Mouse (Mus musculus) embryonic facial prominence, embryonic 15.5 days (tissue): ENCODE results near the gene Etfdh. TPM values are rescaled to one million over a fixed set of nuclear protein-coding genes. Genes with fewer than 3 reads are reported as not detected.

Experiments used
- ATAC-seq: fragments of 200-750 bp; cut with Nextera tagmentation; 2 replicates; pipeline ENCODE4 v1.8.0; 2017; ENCODE audit warnings: low read depth, moderate TSS enrichment; ENCODE audit not compliant: insufficient number of reproducible peaks, low FRiP score, low TSS enrichment
- H3K27ac ChIP-seq: fragments of 300-500 bp; sonication (generic); replicated peaks from 2 replicates; pipeline ENCODE4 v1.5.1; 2015; ENCODE audit warnings: mild to moderate bottlenecking, inconsistent platforms
- H3K27me3 ChIP-seq: fragments of 300-500 bp; sonication (generic); 2 replicates; pipeline ENCODE4 v1.6.1; 2015; ENCODE audit warnings: inconsistent platforms
- H3K36me3 ChIP-seq: fragments of 300-500 bp; sonication (generic); 2 replicates; pipeline ENCODE4 v1.6.1; 2015; ENCODE audit warnings: mild to moderate bottlenecking, inconsistent platforms
- H3K4me1 ChIP-seq: fragments of 300-500 bp; sonication (generic); 2 replicates; pipeline ENCODE4 v1.6.1; 2015; ENCODE audit warnings: inconsistent platforms
- H3K4me2 ChIP-seq: fragments of 300-500 bp; sonication (generic); replicated peaks from 2 replicates; pipeline ENCODE4 v1.6.1; 2015; ENCODE audit warnings: mild to moderate bottlenecking, inconsistent platforms
- H3K4me3 ChIP-seq: fragments of 300-500 bp; sonication (generic); replicated peaks from 2 replicates; pipeline ENCODE4 v1.5.1; 2015; ENCODE audit warnings: mild to moderate bottlenecking, inconsistent platforms
- H3K9ac ChIP-seq: fragments of 300-500 bp; sonication (generic); 2 replicates; pipeline ENCODE4 v1.6.1; 2015; ENCODE audit warnings: inconsistent platforms
- H3K9me3 ChIP-seq: fragments of 300-500 bp; sonication (generic); replicated peaks from 2 replicates; pipeline ENCODE4 v1.6.1; 2016; ENCODE audit warnings: inconsistent platforms
- WGBS: fragments of 180-500 bp; shearing (Covaris S2); methylation state at CpG from one replicate; pipeline ENCODE4 v1.1.7; 2015; 5-methylcytosine and 5-hydroxymethylcytosine counted together
- polyA plus RNA-seq: library from polyadenylated mRNA; unstranded; fragments of >200 nt; fragmentation: Nextera tagmentation; extraction: Ambion mirVana; gene quantifications from 2 replicates; pipeline ENCODE4 v1.2.1, GENCODE M21; 2015

Gene Etfdh
- polyA plus RNA-seq, 1 experiment from 2014 or later: 54.6 TPM

DNA sequence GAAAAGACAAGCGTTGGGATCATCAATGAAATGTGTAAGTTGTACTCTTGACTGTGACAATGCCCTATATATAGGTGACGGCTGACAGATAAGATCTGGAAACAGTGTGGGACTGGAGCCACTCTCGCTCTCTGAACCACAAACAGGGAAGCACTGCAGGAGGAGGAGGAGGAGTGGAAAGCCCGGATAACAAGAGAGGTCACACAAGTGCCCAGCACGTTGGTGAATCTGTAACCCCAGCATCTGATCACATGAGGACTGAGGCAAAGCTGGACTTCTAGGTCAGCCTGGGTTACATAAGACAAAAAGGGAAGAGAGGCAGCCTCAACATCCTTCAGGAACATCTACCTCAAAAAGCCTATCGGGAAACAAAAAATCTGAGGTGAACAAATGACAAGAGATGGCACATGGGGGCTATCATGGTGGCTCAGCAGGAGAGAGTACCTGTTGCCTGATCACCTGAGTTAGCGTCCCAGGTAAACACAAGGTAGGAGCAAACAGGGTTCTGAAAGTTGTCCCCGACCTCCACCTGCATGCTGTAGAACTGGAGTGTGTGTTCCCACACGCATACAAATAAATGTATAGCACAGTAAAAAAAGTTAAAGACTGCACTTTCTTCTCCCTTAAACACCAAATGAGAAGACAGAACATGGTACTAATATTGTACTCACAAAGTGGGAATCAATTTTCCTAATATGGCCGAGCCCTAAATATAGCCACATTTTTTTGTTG lies 64.3 kb downstream of the Etfdh start:
- Histone ChIP-seq H3K4me3 (no peak overlapping the region), H3K27ac (no peak overlapping the region), H3K4me1 (peaks cover 12% of the 10 kb centered on the region), H3K27me3 (no peaks in the 10 kb centered on the region), H3K36me3 (no peaks in the 10 kb centered on the region), H3K9me3 (no peaks in the 10 kb centered on the region), H3K9ac (no peak overlapping the region), H3K4me2 (no peak overlapping the region)
- ATAC-seq: no peak
- WGBS: 78% methylated on average over 10 of the region's 10 CpGs

DNA sequence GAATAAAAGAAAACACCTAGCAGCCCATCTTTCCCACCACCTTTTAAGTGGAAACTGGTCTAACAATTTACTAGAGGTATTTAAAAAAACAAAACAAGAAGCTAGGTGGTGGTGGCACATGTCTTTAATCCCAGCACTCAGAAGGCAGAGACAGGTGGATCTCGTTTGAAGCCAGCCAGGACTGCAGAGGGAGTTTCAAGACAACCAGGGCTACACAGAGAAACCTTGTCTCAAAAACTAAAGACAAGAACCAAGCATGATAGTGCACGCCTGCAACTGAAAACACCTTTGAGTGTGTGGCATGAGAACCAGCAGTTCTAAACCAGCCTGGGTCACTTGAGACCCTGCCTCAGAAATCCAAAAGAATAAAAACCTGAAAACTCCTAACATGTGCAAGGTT lies 65.8 kb downstream of the Etfdh start:
- 65% methylated on average over 2 of the region's 2 CpGs for WGBS
- Histone ChIP-seq H3K9ac (no peak overlapping the region), H3K4me2 (no peak overlapping the region), H3K9me3 (no peaks in the 10 kb centered on the region), H3K36me3 (no peaks in the 10 kb centered on the region), H3K27me3 (no peaks in the 10 kb centered on the region), H3K27ac (no peak overlapping the region), H3K4me3 (no peak overlapping the region), H3K4me1 (peaks cover 11% of the 10 kb centered on the region)
- ATAC-seq: no peak

DNA sequence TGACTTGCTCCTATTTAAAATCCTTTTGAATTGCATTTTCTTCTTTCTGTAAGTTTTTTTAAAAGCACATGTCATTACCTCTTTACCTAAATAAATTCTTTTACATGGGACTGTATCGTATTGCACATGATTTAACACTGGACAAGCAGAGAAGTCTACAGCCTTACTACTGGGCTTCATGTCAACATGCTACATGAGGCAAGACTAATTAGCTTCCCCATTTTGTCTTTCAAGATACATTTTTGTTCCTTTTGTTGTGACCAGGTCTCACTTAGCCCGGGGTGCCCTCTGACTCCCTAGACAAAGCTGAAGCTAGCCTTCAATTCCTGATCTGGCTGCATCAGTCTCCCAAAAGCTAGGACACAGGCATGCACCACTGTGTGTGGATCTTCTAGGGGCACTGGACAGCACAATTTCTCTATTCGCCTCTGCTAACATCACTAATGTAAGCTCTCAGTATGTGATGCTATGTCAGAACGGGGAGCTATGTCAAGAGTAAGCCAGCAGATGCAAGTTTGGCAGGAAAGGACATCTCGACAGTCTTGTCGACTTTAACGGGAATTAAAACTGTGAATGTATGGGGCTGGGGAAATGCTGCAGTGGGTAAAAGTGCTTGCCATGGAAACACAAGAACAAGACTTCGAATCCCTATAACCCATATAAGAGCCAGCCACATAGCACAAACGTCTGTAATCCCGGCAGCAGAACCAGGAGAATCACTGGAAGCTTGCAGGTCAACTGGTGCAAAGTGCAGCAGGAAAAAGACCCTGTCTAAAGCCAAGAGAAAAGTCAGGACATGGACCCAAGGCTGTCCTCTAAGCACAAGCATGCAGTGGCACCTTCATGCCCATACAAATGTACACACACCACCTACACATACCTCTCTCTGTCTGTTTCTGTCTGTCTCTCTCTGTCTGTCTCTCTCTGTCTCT lies 67.2 kb downstream of the Etfdh start:
- H3K9ac ChIP-seq: no peak overlapping the region
- no peaks in the 10 kb centered on the region for H3K9me3 ChIP-seq
- H3K4me3 ChIP-seq: no peak overlapping the region
- no peak overlapping the region for H3K27ac ChIP-seq
- ATAC-seq: no peak
- no peaks in the 10 kb centered on the region for H3K27me3 ChIP-seq
- peaks cover 7% of the 10 kb centered on the region for H3K4me1 ChIP-seq
- 87% methylated on average over 10 of the region's 10 CpGs for WGBS
- H3K36me3 ChIP-seq: no peaks in the 10 kb centered on the region
- no peak overlapping the region for H3K4me2 ChIP-seq

DNA sequence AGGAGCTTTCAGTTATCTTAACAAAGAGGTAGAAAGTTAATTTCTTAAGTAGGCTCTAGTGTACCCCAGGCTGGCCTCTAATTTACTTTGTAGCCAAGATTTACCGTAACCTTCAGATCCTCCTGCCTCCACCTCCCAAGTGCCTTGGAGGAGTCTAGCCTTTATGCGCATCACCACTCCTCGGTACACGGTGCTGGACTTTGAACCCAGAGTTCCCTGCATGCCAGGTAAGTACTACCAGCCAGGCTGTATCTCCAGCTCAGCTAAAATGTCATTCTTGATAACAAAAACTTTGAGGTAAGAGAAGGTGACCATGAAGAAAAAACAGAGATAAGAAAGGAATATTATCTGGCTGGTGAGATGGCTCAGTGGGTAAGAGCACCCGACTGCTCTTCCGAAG lies 68.7 kb downstream of the Etfdh start:
- no peaks in the 10 kb centered on the region for H3K36me3 ChIP-seq
- no peak overlapping the region for H3K4me3 ChIP-seq
- 95% methylated on average over 6 of the region's 6 CpGs for WGBS
- no peaks in the 10 kb centered on the region for H3K27me3 ChIP-seq
- H3K4me1 ChIP-seq: no peaks in the 10 kb centered on the region; the same call in 1 of the 2 replicates
- no peak overlapping the region for H3K4me2 ChIP-seq
- no peak for ATAC-seq
- no peak overlapping the region for H3K27ac ChIP-seq
- H3K9me3 ChIP-seq: no peaks in the 10 kb centered on the region
- H3K9ac ChIP-seq: no peak overlapping the region

DNA sequence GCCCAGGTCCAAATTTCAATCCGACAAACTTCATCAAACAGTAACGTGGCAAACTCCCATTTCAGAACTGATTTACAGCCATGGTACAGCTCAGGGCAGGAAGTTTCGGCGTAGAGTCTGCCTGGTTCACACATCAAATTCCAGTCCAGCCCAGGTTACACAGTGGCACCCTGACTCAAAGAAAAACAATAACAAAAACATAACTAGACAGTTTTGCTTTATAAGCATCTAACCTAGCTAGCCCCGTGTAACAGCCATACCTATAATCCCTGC lies 69.6 kb downstream of the Etfdh start:
- H3K4me1 ChIP-seq: no peaks in the 10 kb centered on the region; the same call in 1 of the 2 replicates

DNA sequence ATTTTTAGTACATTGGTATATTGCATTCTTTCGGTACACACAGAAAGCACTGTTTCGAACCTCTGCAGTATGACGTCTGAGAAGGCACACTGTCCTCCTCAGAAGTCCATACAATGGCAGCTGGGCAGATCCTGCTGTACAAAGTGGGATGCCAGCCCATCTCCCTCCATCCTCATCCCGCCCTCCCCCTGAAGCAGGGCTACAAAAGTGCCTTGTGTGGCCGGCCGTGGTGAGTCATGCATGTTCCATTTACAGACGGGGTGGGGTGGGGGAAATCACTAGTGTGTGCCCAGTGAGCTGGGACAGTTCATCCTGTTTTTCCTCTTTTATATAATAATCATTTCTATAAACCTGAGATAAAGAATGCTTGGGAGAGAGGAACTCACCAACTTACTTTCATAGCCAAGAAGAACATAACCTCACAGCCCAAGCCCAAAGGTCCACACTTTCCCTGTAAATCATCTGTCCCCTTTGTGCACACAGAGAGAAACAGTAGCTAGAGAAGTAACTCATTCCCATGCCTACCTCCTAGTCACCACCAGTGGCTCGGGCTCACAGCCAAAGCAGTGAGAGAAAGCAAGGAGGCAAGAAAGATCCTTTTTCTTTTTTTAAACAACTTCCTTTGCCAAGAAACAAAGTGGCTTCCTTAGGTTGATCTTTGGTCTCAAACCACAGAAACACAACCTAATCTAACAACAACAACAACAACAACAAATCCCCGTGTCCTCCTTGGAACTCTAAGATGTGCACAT lies 70.1 kb downstream of the Etfdh start:
- Histone ChIP-seq H3K9me3 (no peaks in the 10 kb centered on the region), H3K4me3 (no peak overlapping the region), H3K36me3 (no peaks in the 10 kb centered on the region), H3K9ac (no peak overlapping the region), H3K27me3 (no peaks in the 10 kb centered on the region), H3K4me1 (no peaks in the 10 kb centered on the region; the same call in 1 of the 2 replicates), H3K27ac (peak overlapping the region; percentile 56; the same call in 1 of the 2 replicates), H3K4me2 (no peak overlapping the region)
- ATAC-seq: peak; percentile 65; the same call in 1 of the 2 replicates
- 74% methylated on average over 9 of the region's 9 CpGs for WGBS

More for the DNA sequence above, 69.6 kb downstream of the Etfdh start:
- Histone ChIP-seq H3K4me2 (no peak overlapping the region), H3K36me3 (no peaks in the 10 kb centered on the region), H3K4me3 (no peak overlapping the region), H3K9me3 (no peaks in the 10 kb centered on the region), H3K9ac (no peak overlapping the region), H3K27ac (peak overlapping the region; percentile 56; the same call in 1 of the 2 replicates), H3K27me3 (no peaks in the 10 kb centered on the region)
- ATAC-seq: no peak
- WGBS: 74% methylated on average over 5 of the region's 5 CpGs

DNA sequence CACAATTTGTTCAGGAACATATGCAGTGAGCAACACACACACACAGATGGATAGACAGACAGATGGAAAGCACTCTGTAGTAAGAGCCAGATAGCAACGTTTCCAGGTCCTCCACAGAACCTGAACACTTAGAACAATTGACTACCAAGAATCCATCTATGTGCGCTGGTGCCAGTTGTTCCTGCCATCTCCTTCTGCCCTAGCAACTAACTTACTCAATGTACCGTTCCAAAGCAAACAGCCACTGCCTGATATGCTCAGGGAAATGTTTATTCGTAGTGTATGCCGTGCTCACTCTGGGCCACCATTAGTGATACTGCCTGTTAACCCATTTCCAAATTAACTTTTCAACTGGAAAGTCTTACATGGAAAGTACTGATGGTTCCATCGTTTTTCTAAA lies 74.2 kb downstream of the Etfdh start:
- Histone ChIP-seq H3K4me2 (no peak overlapping the region), H3K27me3 (no peaks in the 10 kb centered on the region), H3K36me3 (no peaks in the 10 kb centered on the region), H3K4me1 (no peaks in the 10 kb centered on the region; the same call in 1 of the 2 replicates), H3K27ac (no peak overlapping the region), H3K9me3 (no peaks in the 10 kb centered on the region), H3K9ac (no peak overlapping the region), H3K4me3 (no peak overlapping the region)
- 85% methylated on average over 6 of the region's 6 CpGs for WGBS
- no peak for ATAC-seq

Other genes with a start within 250 kb of the Etfdh start
- 3.5 and 3.7 TPM in 2 replicates for gene Fnip2, start 61.7 kb downstream of the Etfdh start, polyA plus RNA-seq
- 148 and 158 TPM in 2 replicates for gene Ppid, start 38.2 kb downstream of the Etfdh start, polyA plus RNA-seq
- gene 4930579G24Rik, start 421 bp downstream of the Etfdh start, polyA plus RNA-seq: 31.9 and 34.8 TPM in 2 replicates
- gene Rxfp1, start 108.4 kb upstream of the Etfdh start, polyA plus RNA-seq: 1.4 TPM in 2 replicates
- 3.2 and 3.8 TPM in 2 replicates for gene Tmem144, start 223.3 kb upstream of the Etfdh start, polyA plus RNA-seq